In genomic region chr7:126806956-126807355, GRCm38 (mm10) we compare ENCODE assay signal across 14 mouse cellular contexts. TPM values are rescaled to one million over a fixed set of nuclear protein-coding genes. Genes with fewer than 3 reads are reported as not detected.
DNase-seq lines count a peak whose midpoint lies in the region; ATAC-seq and TF ChIP-seq lines count a peak whose summit lies in the region.
"Had no signal": no experiment of that assay in that cellular context is flagged by ENCODE, and none has a peak within 500 bp of the region (broad histone marks: within the 10 kb centered on the region; RNA-seq: fewer than 3 reads in every experiment).

No protein-coding gene starts in this region.

- H3K27me3 ChIP-seq in forebrain, embryonic 14.5 days (replicated peaks; ENCODE audit: control insufficient read depth, insufficient read depth, low read length) = no peaks in the 10 kb centered on the region
- no peaks in the 10 kb centered on the region for H3K27me3 ChIP-seq in forebrain, embryonic 12.5 days
- H3K27me3 ChIP-seq in liver, embryonic 11.5 days (replicated peaks; ENCODE audit: control insufficient read depth, insufficient read depth, low read length) = no peaks in the 10 kb centered on the region
- no peaks in the 10 kb centered on the region for H3K27me3 ChIP-seq in liver, embryonic 12.5 days (replicated peaks)
- H3K27me3 ChIP-seq in liver, postnatal 0 days (ENCODE audit: insufficient read depth, low read length) = no peaks in the 10 kb centered on the region
- H3K27me3 ChIP-seq in stomach, embryonic 16.5 days (ENCODE audit: control insufficient read depth, insufficient read depth, low read length) = no peaks in the 10 kb centered on the region
- H3K27me3 ChIP-seq: heart, embryonic 12.5 days had no signal

- peaks cover 26% of the 10 kb centered on the region for H3K36me3 ChIP-seq in forebrain, embryonic 14.5 days (ENCODE audit: control insufficient read depth, insufficient read depth, low read length)
- H3K36me3 ChIP-seq in forebrain, embryonic 12.5 days (replicated peaks) = peaks cover 41% of the 10 kb centered on the region
- H3K36me3 ChIP-seq in liver, embryonic 11.5 days (ENCODE audit: control insufficient read depth, insufficient read depth, low read length) = peaks cover 2% of the 10 kb centered on the region; the same call in 1 of the 2 replicates
- H3K36me3 ChIP-seq in liver, embryonic 12.5 days = no peaks in the 10 kb centered on the region; the same call in 1 of the 2 replicates
- H3K36me3 ChIP-seq in liver, postnatal 0 days (replicated peaks; ENCODE audit: insufficient read depth, low read length) = no peaks in the 10 kb centered on the region
- no peaks in the 10 kb centered on the region for H3K36me3 ChIP-seq in stomach, embryonic 16.5 days (ENCODE audit: control insufficient read depth, insufficient read depth, low read length)

- TF ChIP-seq EP300 in liver, postnatal 0 days (IDR thresholded peaks at IDR 0.05; ENCODE audit: low read depth) = no peak

- H3K4me1 ChIP-seq in forebrain, embryonic 14.5 days (ENCODE audit: control insufficient read depth, insufficient read depth, low read length) = peaks cover 8% of the 10 kb centered on the region
- H3K4me1 ChIP-seq in forebrain, embryonic 12.5 days = peaks cover 26% of the 10 kb centered on the region
- H3K4me1 ChIP-seq in liver, embryonic 11.5 days (replicated peaks; ENCODE audit: control insufficient read depth, insufficient read depth, low read length) = peaks cover 28% of the 10 kb centered on the region
- H3K4me1 ChIP-seq in liver, embryonic 12.5 days = peaks cover 60% of the 10 kb centered on the region
- peaks cover 17% of the 10 kb centered on the region for H3K4me1 ChIP-seq in liver, postnatal 0 days (ENCODE audit: insufficient read depth)
- peaks cover 15% of the 10 kb centered on the region for H3K4me1 ChIP-seq in stomach, embryonic 16.5 days (ENCODE audit: control insufficient read depth, insufficient read depth, low read length)

- H3K4me3 ChIP-seq in forebrain, embryonic 14.5 days (ENCODE audit: low read depth, low read length) = no peak overlapping the region
- H3K4me3 ChIP-seq in forebrain, embryonic 12.5 days (replicated peaks) = no peak overlapping the region; the same call in 1 of the 2 replicates
- no peak overlapping the region for H3K4me3 ChIP-seq in liver, embryonic 11.5 days (ENCODE audit: low read depth, low read length)
- H3K4me3 ChIP-seq in liver, embryonic 12.5 days = no peak overlapping the region
- H3K4me3 ChIP-seq in liver, postnatal 0 days (ENCODE audit: low read depth, low read length) = no peak overlapping the region
- no peak overlapping the region for H3K4me3 ChIP-seq in stomach, embryonic 16.5 days (replicated peaks; ENCODE audit: low read length)
- H3K4me3 ChIP-seq: heart, embryonic 12.5 days had no signal

- 0 out of 2 replicates have a peak overlapping the region, but pooled peaks have one; percentile 9 for H3K9ac ChIP-seq in forebrain, embryonic 14.5 days (ENCODE audit: low read length)
- H3K9ac ChIP-seq in forebrain, embryonic 12.5 days = no peak overlapping the region
- H3K9ac ChIP-seq in liver, embryonic 11.5 days (ENCODE audit: low read depth, low read length) = no peak overlapping the region
- H3K9ac ChIP-seq in liver, embryonic 12.5 days = no peak overlapping the region
- no peak overlapping the region for H3K9ac ChIP-seq in liver, postnatal 0 days (replicated peaks)
- no peak overlapping the region for H3K9ac ChIP-seq in stomach, embryonic 16.5 days (ENCODE audit: low read length)
- H3K9ac ChIP-seq: heart, embryonic 12.5 days had no signal

- H3K27ac ChIP-seq in forebrain, embryonic 14.5 days (ENCODE audit: low read depth, low read length) = no peak overlapping the region
- H3K27ac ChIP-seq in forebrain, embryonic 12.5 days = no peak overlapping the region
- H3K27ac ChIP-seq in liver, embryonic 11.5 days (ENCODE audit: low read depth, low read length) = 0 out of 2 replicates have a peak overlapping the region, but pooled peaks have one; percentile 6
- H3K27ac ChIP-seq in liver, embryonic 12.5 days = no peak overlapping the region
- H3K27ac ChIP-seq in liver, postnatal 0 days (ENCODE audit: low read depth) = no peak overlapping the region
- peak overlapping the region; percentile 41; the same call in 1 of the 2 replicates for H3K27ac ChIP-seq in stomach, embryonic 16.5 days (ENCODE audit: low read length)
- H3K27ac ChIP-seq: midbrain, embryonic 12.5 days had no signal

- H3K4me2 ChIP-seq in forebrain, embryonic 14.5 days (ENCODE audit: low read length) = no peak overlapping the region
- no peak overlapping the region for H3K4me2 ChIP-seq in forebrain, embryonic 12.5 days
- no peak overlapping the region for H3K4me2 ChIP-seq in liver, embryonic 11.5 days
- no peak overlapping the region for H3K4me2 ChIP-seq in liver, embryonic 12.5 days
- H3K4me2 ChIP-seq in liver, postnatal 0 days (ENCODE audit: low read depth, low read length) = no peak overlapping the region
- H3K4me2 ChIP-seq in stomach, embryonic 16.5 days (ENCODE audit: low read depth, low read length) = no peak overlapping the region

- ATAC-seq in forebrain, embryonic 14.5 days = no peak
- ATAC-seq in forebrain, embryonic 12.5 days (ENCODE audit: low FRiP score) = no peak
- ATAC-seq in liver, embryonic 11.5 days (replicated peaks; ENCODE audit: low FRiP score) = no peak
- no peak for ATAC-seq in liver, embryonic 12.5 days
- peak; percentile 54 for ATAC-seq in liver, postnatal 0 days
- ATAC-seq in stomach, embryonic 16.5 days (ENCODE audit: insufficient read depth, low FRiP score) = peak; percentile 25; the same call in 1 of the 2 replicates
- ATAC-seq: inflammation-experienced regulatory T-cells, adult 6 months had no signal

- no peak for DNase-seq in forebrain, embryonic 14.5 days (ENCODE audit: low spot score)
- no peak for DNase-seq in liver, embryonic 11.5 days (ENCODE audit: low spot score)
- peak; percentile 67 for DNase-seq in liver, postnatal 0 days
- no peak for DNase-seq in Muller cell, postnatal 12 days (ENCODE audit: inconsistent ontology term)
- DNase-seq in layer of hippocampus, postnatal 25 days (ENCODE audit: extremely low spot score in 1 of 2, low spot score in 1 of 2) = no peak

- TF ChIP-seq CTCF in liver, postnatal 0 days (IDR thresholded peaks at IDR 0.05; ENCODE audit: low read depth) = no peak

- no peaks in the 10 kb centered on the region for H3K9me3 ChIP-seq in forebrain, embryonic 14.5 days (replicated peaks; ENCODE audit: control insufficient read depth, low read length)
- H3K9me3 ChIP-seq in forebrain, embryonic 12.5 days = no peaks in the 10 kb centered on the region
- H3K9me3 ChIP-seq in liver, embryonic 11.5 days (ENCODE audit: control insufficient read depth, low read length) = no peaks in the 10 kb centered on the region
- H3K9me3 ChIP-seq in liver, embryonic 12.5 days (replicated peaks) = no peaks in the 10 kb centered on the region
- H3K9me3 ChIP-seq in liver, postnatal 0 days (ENCODE audit: low read length) = no peaks in the 10 kb centered on the region
- no peaks in the 10 kb centered on the region for H3K9me3 ChIP-seq in stomach, embryonic 16.5 days (replicated peaks; ENCODE audit: control insufficient read depth, low read length)
- H3K9me3 ChIP-seq: heart, embryonic 12.5 days; midbrain, embryonic 12.5 days had no signal

- 84% methylated on average over 6 of the region's 6 CpGs for WGBS in forebrain, embryonic 14.5 days
- WGBS in forebrain, embryonic 12.5 days = 86% methylated on average over 6 of the region's 6 CpGs
- 85% methylated on average over 6 of the region's 6 CpGs for WGBS in liver, embryonic 11.5 days
- 80% methylated on average over 6 of the region's 6 CpGs for WGBS in liver, embryonic 12.5 days (ENCODE audit: insufficient replicate concordance)
- 65% methylated on average over 6 of the region's 6 CpGs for WGBS in liver, postnatal 0 days (ENCODE audit: insufficient replicate concordance)
- WGBS in stomach, embryonic 16.5 days = 61% methylated on average over 6 of the region's 6 CpGs

RNA-seq across cellular contexts. Expression of gene Fam57b, which starts 9.5 kb away (rescaled TPM):
- 31.3 and 37.4 TPM in 2 replicates for polyA plus RNA-seq in forebrain, embryonic 14.5 days (2014; fragmentation: Nextera tagmentation; extraction: Ambion mirVana)
- polyA plus RNA-seq in forebrain, embryonic 12.5 days (2016; fragmentation: Nextera tagmentation; extraction: Ambion mirVana) = 16.2 and 17.6 TPM in 2 replicates
- 0.21 TPM in 1 of 2 replicates, not detected in the other for polyA plus RNA-seq in liver, embryonic 11.5 days (2014; fragmentation: Nextera tagmentation; extraction: Ambion mirVana)
- polyA plus RNA-seq in liver, embryonic 12.5 days (2016; fragmentation: Nextera tagmentation; extraction: Ambion mirVana) = not detected in 2 replicates
- 0.06 and 0.09 TPM in 2 replicates for polyA plus RNA-seq in liver, postnatal 0 days (2015; fragmentation: Nextera tagmentation; extraction: Ambion mirVana)
- 1.1 and 1.3 TPM in 2 replicates for polyA plus RNA-seq in stomach, embryonic 16.5 days (2015; fragmentation: Nextera tagmentation; extraction: Ambion mirVana)
- total RNA-seq in layer of hippocampus, postnatal 25 days (2021) = 10 to 100 TPM; 80.3 to 95.6 TPM
- polyA plus RNA-seq: inflammation-experienced regulatory T-cells, adult 6 months had no signal

RNA-seq across cellular contexts. Expression of gene Ppp4c, which starts 14.7 kb away (rescaled TPM):
- polyA plus RNA-seq in forebrain, embryonic 14.5 days (2014; fragmentation: Nextera tagmentation; extraction: Ambion mirVana) = 231 and 256 TPM in 2 replicates
- polyA plus RNA-seq in forebrain, embryonic 12.5 days (2016; fragmentation: Nextera tagmentation; extraction: Ambion mirVana) = 310 and 320 TPM in 2 replicates
- 266 and 269 TPM in 2 replicates for polyA plus RNA-seq in liver, embryonic 11.5 days (2014; fragmentation: Nextera tagmentation; extraction: Ambion mirVana)
- 191 and 205 TPM in 2 replicates for polyA plus RNA-seq in liver, embryonic 12.5 days (2016; fragmentation: Nextera tagmentation; extraction: Ambion mirVana)
- 69.9 and 72.1 TPM in 2 replicates for polyA plus RNA-seq in liver, postnatal 0 days (2015; fragmentation: Nextera tagmentation; extraction: Ambion mirVana)
- 180 and 192 TPM in 2 replicates for polyA plus RNA-seq in stomach, embryonic 16.5 days (2015; fragmentation: Nextera tagmentation; extraction: Ambion mirVana)
- 10 to 100 TPM; 53.3 to 55.0 TPM for total RNA-seq in layer of hippocampus, postnatal 25 days (2021)

RNA-seq across cellular contexts. Expression of gene 4930451I11Rik, which starts 24.5 kb away (rescaled TPM):
- polyA plus RNA-seq in forebrain, embryonic 14.5 days (2014; fragmentation: Nextera tagmentation; extraction: Ambion mirVana) = not detected in 2 replicates
- polyA plus RNA-seq in forebrain, embryonic 12.5 days (2016; fragmentation: Nextera tagmentation; extraction: Ambion mirVana) = not detected in 2 replicates
- polyA plus RNA-seq in liver, embryonic 11.5 days (2014; fragmentation: Nextera tagmentation; extraction: Ambion mirVana) = not detected in 2 replicates
- not detected in 2 replicates for polyA plus RNA-seq in liver, embryonic 12.5 days (2016; fragmentation: Nextera tagmentation; extraction: Ambion mirVana)
- polyA plus RNA-seq in liver, postnatal 0 days (2015; fragmentation: Nextera tagmentation; extraction: Ambion mirVana) = not detected in 2 replicates
- not detected in 2 replicates for polyA plus RNA-seq in stomach, embryonic 16.5 days (2015; fragmentation: Nextera tagmentation; extraction: Ambion mirVana)
- not detected for total RNA-seq in layer of hippocampus, postnatal 25 days (2021)
- total RNA-seq: left cerebral cortex, postnatal 14 days had no signal
- polyA plus RNA-seq: brain, embryonic 14.5 days; C2C12; heart, embryonic 12.5 days; inflammation-experienced regulatory T-cells, adult 6 months; midbrain, embryonic 12.5 days had no signal

RNA-seq across cellular contexts. Expression of gene Tbx6, which starts 25.7 kb away (rescaled TPM):
- 0.42 and 0.47 TPM in 2 replicates for polyA plus RNA-seq in forebrain, embryonic 14.5 days (2014; fragmentation: Nextera tagmentation; extraction: Ambion mirVana)
- polyA plus RNA-seq in forebrain, embryonic 12.5 days (2016; fragmentation: Nextera tagmentation; extraction: Ambion mirVana) = 0.33 and 0.56 TPM in 2 replicates
- 0.22 and 0.55 TPM in 2 replicates for polyA plus RNA-seq in liver, embryonic 11.5 days (2014; fragmentation: Nextera tagmentation; extraction: Ambion mirVana)
- polyA plus RNA-seq in liver, embryonic 12.5 days (2016; fragmentation: Nextera tagmentation; extraction: Ambion mirVana) = 0.33 and 0.50 TPM in 2 replicates
- polyA plus RNA-seq in liver, postnatal 0 days (2015; fragmentation: Nextera tagmentation; extraction: Ambion mirVana) = 0.14 and 0.29 TPM in 2 replicates
- polyA plus RNA-seq in stomach, embryonic 16.5 days (2015; fragmentation: Nextera tagmentation; extraction: Ambion mirVana) = 0.27 and 0.47 TPM in 2 replicates
- under 1 TPM; 0.39 to 0.82 TPM for total RNA-seq in layer of hippocampus, postnatal 25 days (2021)

RNA-seq across cellular contexts. Expression of gene Ypel3, which starts 30.2 kb away (rescaled TPM):
- 206 and 230 TPM in 2 replicates for polyA plus RNA-seq in forebrain, embryonic 14.5 days (2014; fragmentation: Nextera tagmentation; extraction: Ambion mirVana)
- polyA plus RNA-seq in forebrain, embryonic 12.5 days (2016; fragmentation: Nextera tagmentation; extraction: Ambion mirVana) = 91.8 and 92.7 TPM in 2 replicates
- 49.1 and 52.2 TPM in 2 replicates for polyA plus RNA-seq in liver, embryonic 11.5 days (2014; fragmentation: Nextera tagmentation; extraction: Ambion mirVana)
- polyA plus RNA-seq in liver, embryonic 12.5 days (2016; fragmentation: Nextera tagmentation; extraction: Ambion mirVana) = 77.2 and 78.5 TPM in 2 replicates
- polyA plus RNA-seq in liver, postnatal 0 days (2015; fragmentation: Nextera tagmentation; extraction: Ambion mirVana) = 65.0 and 74.7 TPM in 2 replicates
- 60.6 and 65.9 TPM in 2 replicates for polyA plus RNA-seq in stomach, embryonic 16.5 days (2015; fragmentation: Nextera tagmentation; extraction: Ambion mirVana)
- 100 to 1,000 TPM; 268 to 293 TPM for total RNA-seq in layer of hippocampus, postnatal 25 days (2021)

Comparison
In these comparisons a context has a peak if more than half of its experiments do, and no peak if none do; other contexts are left out.
1. ATAC-seq: peak in liver, postnatal 0 days (single experiment) and stomach, embryonic 16.5 days (single experiment); none in forebrain, embryonic 14.5 days (single experiment), forebrain, embryonic 12.5 days (single experiment), liver, embryonic 11.5 days (single experiment) and liver, embryonic 12.5 days (single experiment).
2. H3K27ac ChIP-seq: peak in liver, embryonic 11.5 days (single experiment) and stomach, embryonic 16.5 days (single experiment); none in forebrain, embryonic 14.5 days (single experiment), forebrain, embryonic 12.5 days (single experiment), liver, embryonic 12.5 days (single experiment) and liver, postnatal 0 days (single experiment).